Mouse (Mus musculus): ENCODE measurements around the gene Heatr1.

Gene Heatr1

GRCm38 (mm10) chr13:12394609-12395505 is at the start of gene Heatr1:
TSS of gene Heatr1 (plus strand) at chr13:12395027.
- peak; percentile 90 for DNase-seq (ENCODE audit: extremely low read depth, insufficient read length, low spot score)

- no peak for DNase-seq (ENCODE audit: extremely low read depth, insufficient read length, low spot score)
Measured at GRCm38 (mm10) chr13:12346837-12347236, 48.0 kb upstream of the Heatr1 start.

- DNase-seq (ENCODE audit: extremely low read depth, insufficient read length, low spot score) = no peak
Measured at GRCm38 (mm10) chr13:12349197-12349824, 45.5 kb upstream of the Heatr1 start.

DNA sequence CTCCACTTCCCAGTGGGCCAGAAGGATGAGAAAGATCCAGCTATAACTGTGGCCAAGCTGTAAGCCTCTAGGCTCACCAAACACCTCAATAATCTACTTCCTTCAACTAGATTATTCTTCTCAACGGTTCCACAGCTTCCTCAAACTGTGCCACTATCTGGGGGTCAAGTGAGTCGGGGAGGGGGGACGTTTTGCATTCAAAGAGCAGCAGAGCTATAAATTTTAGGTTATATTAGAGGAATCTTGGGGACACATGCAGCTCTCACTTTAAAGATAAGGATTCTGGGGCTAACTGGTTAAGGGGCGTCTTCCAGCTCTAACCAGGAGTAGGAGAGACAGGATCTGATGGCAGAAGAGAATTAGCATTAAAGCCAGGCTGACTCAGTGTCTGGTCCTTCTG is 38.6 kb upstream of the Heatr1 start:
- no peak for DNase-seq (ENCODE audit: extremely low read depth, insufficient read length, low spot score)

DNA sequence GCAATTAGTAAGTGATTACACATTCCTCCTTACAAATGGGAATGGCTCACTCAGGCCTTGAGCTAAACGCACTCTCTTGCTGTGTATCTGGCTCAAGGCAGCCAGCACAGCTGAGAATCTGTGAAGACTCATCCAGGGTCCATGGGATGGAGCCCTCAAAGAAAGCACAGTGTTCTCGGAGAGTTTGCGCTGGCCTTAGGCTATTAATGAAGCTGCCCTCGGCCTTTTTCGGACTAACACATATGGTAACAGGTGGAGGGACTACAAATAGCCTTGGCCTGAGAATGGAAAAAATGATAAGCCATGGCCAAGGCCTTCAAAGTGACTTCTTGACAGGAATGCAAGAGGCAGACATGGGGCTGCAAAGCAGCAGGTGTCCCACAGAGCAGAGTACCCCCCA is 37.3 kb upstream of the Heatr1 start:
- no peak for DNase-seq (ENCODE audit: extremely low read depth, insufficient read length, low spot score)

DNA sequence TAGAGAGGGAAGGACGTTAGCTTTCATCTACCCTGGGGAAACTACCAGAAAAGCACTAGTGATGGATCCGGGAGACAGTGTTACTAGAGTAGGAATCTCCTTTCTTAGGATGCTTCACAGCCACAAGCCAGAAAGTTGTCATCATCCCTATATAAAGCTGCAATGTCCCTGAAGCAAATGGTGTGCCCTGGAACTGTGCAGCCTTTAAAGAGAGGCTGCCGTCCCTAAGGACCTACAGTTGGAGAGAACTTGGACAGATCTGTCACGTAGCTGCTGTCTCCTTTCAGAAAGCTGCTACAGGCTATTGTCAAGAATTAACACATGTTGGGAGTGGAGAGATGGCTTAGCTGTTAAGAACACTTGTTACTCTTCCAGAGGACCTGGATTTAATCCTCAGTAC is 33.3 kb upstream of the Heatr1 start:
- DNase-seq (ENCODE audit: extremely low read depth, insufficient read length, low spot score) = no peak

GRCm38 (mm10) chr13:12369041-12369621 is 25.7 kb upstream of the Heatr1 start:
- no peak for DNase-seq (ENCODE audit: extremely low read depth, insufficient read length, low spot score)

- no peak for DNase-seq (ENCODE audit: extremely low read depth, insufficient read length, low spot score)
Measured at GRCm38 (mm10) chr13:12369930-12370329, 24.9 kb upstream of the Heatr1 start.

GRCm38 (mm10) chr13:12372755-12373154 is 22.1 kb upstream of the Heatr1 start:
- DNase-seq (ENCODE audit: extremely low read depth, insufficient read length, low spot score) = no peak

- no peak for DNase-seq (ENCODE audit: extremely low read depth, insufficient read length, low spot score)
Measured at GRCm38 (mm10) chr13:12376778-12377177, 18.0 kb upstream of the Heatr1 start.

DNA sequence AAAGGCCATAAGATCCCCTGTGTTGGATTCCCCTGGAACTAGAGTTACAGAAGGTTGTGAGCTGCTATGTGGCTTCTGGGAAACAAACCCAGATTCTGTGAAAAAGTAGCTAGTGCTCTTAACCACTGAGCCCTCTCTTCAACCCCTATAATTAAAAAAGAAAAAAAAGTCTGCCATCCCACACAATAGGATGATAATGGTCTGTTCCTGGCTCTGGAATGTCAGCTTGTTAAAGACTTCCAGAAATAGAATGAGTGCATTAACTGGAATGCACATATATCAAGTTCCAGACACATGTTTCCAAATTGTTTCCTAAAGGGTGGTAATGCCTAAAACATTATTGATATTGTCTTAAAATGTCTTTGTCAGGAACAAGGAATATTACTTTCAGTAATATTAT is 10.0 kb upstream of the Heatr1 start:
- DNase-seq (ENCODE audit: extremely low read depth, insufficient read length, low spot score) = no peak

- peak; percentile 2 for DNase-seq (ENCODE audit: extremely low read depth, insufficient read length, low spot score)
Measured at GRCm38 (mm10) chr13:12386286-12386685, 8.5 kb upstream of the Heatr1 start.

- no peak for DNase-seq (ENCODE audit: extremely low read depth, insufficient read length, low spot score)
Measured at GRCm38 (mm10) chr13:12395571-12395970, 744 bp downstream of the Heatr1 start.

DNA sequence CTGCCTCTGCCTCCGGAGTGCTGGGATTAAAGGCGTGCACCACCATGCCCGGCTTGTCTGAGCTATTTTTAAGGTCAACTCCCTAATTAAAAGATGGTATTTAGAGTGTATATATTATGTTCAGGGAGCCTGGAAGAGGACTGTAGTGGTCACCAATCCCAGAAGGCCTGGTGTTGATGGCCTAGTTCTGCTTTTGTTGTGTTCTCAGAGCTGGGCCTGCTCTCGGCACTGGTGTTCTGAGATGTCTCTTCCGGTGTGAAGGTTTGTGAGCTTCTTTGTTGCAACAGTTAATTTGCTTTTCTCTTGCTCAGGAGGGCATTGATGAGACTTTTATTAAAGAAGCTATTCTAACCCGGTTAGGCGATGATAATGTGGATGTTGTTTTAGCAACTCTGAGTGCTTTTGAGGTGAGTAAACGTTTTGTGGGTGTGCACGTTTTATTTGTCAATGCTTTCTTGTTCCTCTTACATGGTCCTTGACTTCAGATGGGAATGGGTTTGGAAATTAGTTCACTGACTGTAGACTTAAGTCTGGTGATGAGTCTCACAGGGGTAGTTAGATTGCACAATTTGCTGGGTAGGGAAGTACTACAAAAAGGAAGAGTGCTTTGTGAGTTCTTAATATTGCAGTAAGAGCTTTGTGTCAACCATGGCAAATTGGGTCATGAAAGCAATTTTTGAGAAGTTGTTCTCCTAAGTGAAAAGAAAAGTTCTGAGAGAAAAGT is 13.7 kb downstream of the Heatr1 start:
- DNase-seq (ENCODE audit: extremely low read depth, insufficient read length, low spot score) = no peak

DNA sequence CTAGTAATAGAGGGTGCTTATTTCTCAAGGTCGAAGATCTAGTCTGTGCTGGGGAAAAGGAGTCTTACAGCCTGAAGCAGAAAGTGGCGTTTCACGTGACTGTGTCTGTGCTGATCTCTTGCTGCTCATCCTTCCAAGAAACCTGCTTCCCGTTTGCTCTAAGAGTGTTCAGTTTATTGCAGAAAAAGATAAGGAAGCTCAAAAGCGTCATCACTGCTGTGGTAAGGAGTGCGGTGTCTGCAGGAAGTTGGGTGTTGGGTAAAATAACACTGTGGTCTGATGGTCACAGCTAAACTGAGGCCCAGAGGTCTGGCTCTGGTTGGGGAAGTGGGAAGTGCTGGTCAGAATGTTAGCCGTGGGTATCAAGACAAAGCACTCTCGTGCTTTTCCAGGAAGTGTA is 17.2 kb downstream of the Heatr1 start:
- DNase-seq (ENCODE audit: extremely low read depth, insufficient read length, low spot score) = no peak

DNA sequence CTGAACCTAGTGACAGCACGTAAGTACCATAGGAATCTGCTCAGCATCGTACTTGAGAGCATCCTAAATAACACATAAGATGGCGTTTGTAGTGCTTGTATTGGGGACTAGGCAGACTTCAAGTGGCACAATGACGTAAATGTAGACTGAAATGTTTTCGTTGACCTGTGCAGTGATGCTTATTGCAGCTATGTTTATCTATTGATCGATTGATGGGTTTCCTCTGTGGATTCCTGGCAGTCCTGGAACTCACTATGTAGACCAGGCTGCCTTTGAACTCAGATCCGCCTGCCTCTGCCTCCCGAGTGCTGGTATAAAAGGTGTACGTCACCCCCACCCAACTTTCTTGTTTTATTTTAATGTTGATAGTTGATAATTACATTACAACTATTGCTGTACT is 25.8 kb downstream of the Heatr1 start:
- no peak for DNase-seq (ENCODE audit: extremely low read depth, insufficient read length, low spot score)

DNA sequence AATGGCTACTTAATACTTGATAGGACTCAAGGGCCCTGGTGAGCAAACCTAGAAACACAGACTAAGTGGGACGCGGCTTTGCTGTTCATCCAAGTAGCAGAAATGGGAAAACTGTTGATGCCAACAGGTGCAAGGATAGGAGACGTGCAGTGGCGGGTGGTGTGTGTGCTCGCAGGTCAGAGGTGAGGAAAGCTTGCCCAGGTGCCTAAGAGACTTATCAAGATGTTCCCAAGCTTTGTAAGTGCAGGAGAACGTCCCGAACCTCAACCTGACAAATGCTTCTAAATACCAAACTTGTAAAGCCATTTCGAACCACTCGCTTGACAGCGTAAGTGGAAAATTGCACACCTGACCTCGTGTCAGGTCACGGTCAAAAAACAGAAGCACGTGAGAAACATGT is 33.7 kb downstream of the Heatr1 start:
- no peak for DNase-seq (ENCODE audit: extremely low read depth, insufficient read length, low spot score)

- DNase-seq (ENCODE audit: extremely low read depth, insufficient read length, low spot score) = no peak
Measured at GRCm38 (mm10) chr13:12433843-12434242, 39.0 kb downstream of the Heatr1 start.

DNA sequence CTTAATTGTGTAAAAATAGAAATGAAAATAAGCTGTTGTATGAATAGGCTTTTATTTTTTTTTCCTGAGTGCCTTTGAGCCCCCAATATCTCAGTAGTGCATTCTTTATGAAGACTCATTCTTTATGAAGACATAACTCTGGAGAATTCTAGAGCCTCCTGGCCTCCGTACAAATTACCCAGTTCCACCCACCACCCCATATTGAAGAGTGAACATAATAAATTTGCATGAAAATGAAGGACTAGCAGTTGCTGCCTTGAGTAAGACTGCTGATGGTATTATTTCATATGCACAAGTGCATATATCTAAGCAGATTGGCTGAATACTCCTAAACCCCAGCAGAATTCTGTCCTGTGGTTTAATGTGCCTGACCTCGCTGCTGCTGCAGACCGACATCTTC is 44.8 kb downstream of the Heatr1 start:
- DNase-seq (ENCODE audit: extremely low read depth, insufficient read length, low spot score) = no peak

DNA sequence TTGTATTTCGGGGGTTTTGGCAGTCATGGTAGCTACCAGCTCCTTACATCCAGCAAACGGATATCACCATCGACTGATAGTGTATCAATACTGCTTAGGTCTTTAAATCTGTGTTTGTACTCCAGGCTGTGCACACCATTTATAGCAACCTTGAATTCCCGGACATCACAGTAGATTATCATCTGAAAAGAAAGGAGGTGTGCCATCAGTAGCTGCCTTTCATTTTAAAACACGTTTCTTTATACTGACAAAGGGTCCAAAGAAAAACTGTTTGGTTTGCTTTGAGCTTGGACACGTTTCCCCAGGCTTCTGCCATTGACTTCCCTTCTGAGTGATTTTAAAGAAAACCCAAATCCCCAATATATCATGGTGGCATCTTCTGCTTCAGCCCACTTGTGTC is 46.0 kb downstream of the Heatr1 start:
- no peak for DNase-seq (ENCODE audit: extremely low read depth, insufficient read length, low spot score)

GRCm38 (mm10) chr13:12442008-12442587 is 47.3 kb downstream of the Heatr1 start:
- DNase-seq (ENCODE audit: extremely low read depth, insufficient read length, low spot score) = no peak

Measured in 3134 (cell line).